Mouse (Mus musculus): ENCODE measurements around the gene Nrxn1. TPM values are rescaled to one million over a fixed set of nuclear protein-coding genes. Genes with fewer than 3 reads are reported as not detected.

Nrxn1 gene
- polyA plus RNA-seq, 1 experiment from 2014 or later: 41.7 TPM

GRCm38 (mm10) chr17:90627395-90627794 is 465.5 kb downstream of the Nrxn1 start:
- 84% methylated on average over 3 of the region's 3 CpGs for WGBS
- H3K27ac ChIP-seq: no peak overlapping the region
- no peaks in the 10 kb centered on the region for H3K9me3 ChIP-seq
- no peaks in the 10 kb centered on the region for H3K4me1 ChIP-seq
- H3K4me2 ChIP-seq: no peak overlapping the region
- no peak for ATAC-seq (ENCODE audit: low FRiP score)
- H3K9ac ChIP-seq: no peak overlapping the region
- H3K27me3 ChIP-seq: no peaks in the 10 kb centered on the region
- no peak overlapping the region for H3K4me3 ChIP-seq (replicated peaks)
- no peaks in the 10 kb centered on the region for H3K36me3 ChIP-seq (replicated peaks)

GRCm38 (mm10) chr17:90624591-90625266 is 468.1 kb downstream of the Nrxn1 start:
- no peaks in the 10 kb centered on the region for H3K9me3 ChIP-seq
- WGBS: 11% methylated on average over 1 of the region's 1 CpGs
- no peaks in the 10 kb centered on the region for H3K27me3 ChIP-seq
- no peaks in the 10 kb centered on the region for H3K36me3 ChIP-seq (replicated peaks)
- no peak overlapping the region for H3K4me2 ChIP-seq
- ATAC-seq (ENCODE audit: low FRiP score): 0 out of 2 replicates have a peak, but pooled peaks have one; percentile 39
- H3K27ac ChIP-seq: no peak overlapping the region
- no peaks in the 10 kb centered on the region for H3K4me1 ChIP-seq
- no peak overlapping the region for H3K9ac ChIP-seq
- no peak overlapping the region for H3K4me3 ChIP-seq (replicated peaks)

DNA sequence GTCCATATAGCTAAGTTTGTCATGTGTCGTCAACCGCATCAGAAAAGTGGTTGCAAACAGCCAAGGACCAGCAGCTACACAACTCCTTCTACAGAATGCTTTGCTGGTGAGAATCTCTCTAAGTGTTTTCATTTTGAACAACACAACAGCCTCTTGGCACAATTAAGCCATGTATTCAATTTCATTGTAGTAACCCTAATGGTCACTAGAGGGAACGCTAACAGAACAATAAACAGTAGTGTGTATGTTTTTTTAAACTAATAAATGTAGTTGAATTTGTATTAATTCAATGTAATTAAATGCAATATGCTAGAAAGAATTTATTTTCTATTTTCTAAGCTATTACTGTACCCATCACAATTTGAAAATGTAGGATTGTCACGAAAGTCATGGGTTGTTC is 471.0 kb downstream of the Nrxn1 start:
- H3K27ac ChIP-seq: no peak overlapping the region
- H3K9me3 ChIP-seq: no peaks in the 10 kb centered on the region
- no peak for ATAC-seq (ENCODE audit: low FRiP score)
- no peak overlapping the region for H3K9ac ChIP-seq
- no peaks in the 10 kb centered on the region for H3K4me1 ChIP-seq
- no peaks in the 10 kb centered on the region for H3K36me3 ChIP-seq (replicated peaks)
- no peak overlapping the region for H3K4me2 ChIP-seq
- 73% methylated on average over 4 of the region's 4 CpGs for WGBS
- no peak overlapping the region for H3K4me3 ChIP-seq (replicated peaks)
- H3K27me3 ChIP-seq: no peaks in the 10 kb centered on the region

GRCm38 (mm10) chr17:90615019-90615418 is 477.9 kb downstream of the Nrxn1 start:
- no peak for ATAC-seq (ENCODE audit: low FRiP score)
- Histone ChIP-seq H3K9ac (no peak overlapping the region), H3K4me2 (no peak overlapping the region), H3K9me3 (no peaks in the 10 kb centered on the region), H3K36me3 (replicated peaks) (no peaks in the 10 kb centered on the region), H3K4me3 (replicated peaks) (no peak overlapping the region), H3K27me3 (no peaks in the 10 kb centered on the region), H3K27ac (no peak overlapping the region), H3K4me1 (no peaks in the 10 kb centered on the region)
- 81% methylated on average over 3 of the region's 3 CpGs for WGBS

DNA sequence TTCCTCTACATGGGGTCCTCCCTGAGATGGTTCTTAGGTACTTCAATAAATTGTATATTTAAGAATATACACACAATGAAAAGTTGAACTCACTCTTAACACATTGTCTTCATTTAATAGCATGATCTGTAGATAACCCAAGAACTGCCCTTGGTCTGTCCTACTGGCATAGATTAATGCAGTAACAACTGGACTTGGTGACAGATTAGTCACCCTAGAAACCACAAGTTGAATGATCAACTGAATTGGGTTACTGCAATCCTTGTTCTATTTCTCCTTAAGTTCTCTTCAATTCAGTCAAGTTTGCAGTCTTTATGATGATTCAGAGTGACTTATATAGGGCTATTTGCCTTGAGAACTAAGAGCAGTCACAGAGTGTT is 485.5 kb downstream of the Nrxn1 start:
- Histone ChIP-seq H3K27ac (no peak overlapping the region), H3K9ac (no peak overlapping the region), H3K27me3 (no peaks in the 10 kb centered on the region), H3K4me1 (no peaks in the 10 kb centered on the region), H3K4me3 (replicated peaks) (no peak overlapping the region), H3K4me2 (no peak overlapping the region), H3K9me3 (no peaks in the 10 kb centered on the region), H3K36me3 (replicated peaks) (no peaks in the 10 kb centered on the region)
- ATAC-seq (ENCODE audit: low FRiP score): no peak

- Histone ChIP-seq H3K4me1 (no peaks in the 10 kb centered on the region), H3K27me3 (no peaks in the 10 kb centered on the region), H3K9ac (no peak overlapping the region), H3K27ac (no peak overlapping the region), H3K4me3 (replicated peaks) (no peak overlapping the region), H3K9me3 (no peaks in the 10 kb centered on the region), H3K36me3 (replicated peaks) (no peaks in the 10 kb centered on the region), H3K4me2 (no peak overlapping the region)
- WGBS: 92% methylated on average over 4 of the region's 4 CpGs
- ATAC-seq (ENCODE audit: low FRiP score): no peak
These were observed 486.0 kb downstream of the Nrxn1 start for GRCm38 (mm10) chr17:90606718-90607426.

GRCm38 (mm10) chr17:90599570-90600524 is 493.0 kb downstream of the Nrxn1 start:
- Histone ChIP-seq H3K4me1 (peaks cover 3% of the 10 kb centered on the region; the same call in 1 of the 2 replicates), H3K4me2 (no peak overlapping the region), H3K9me3 (peaks cover 4% of the 10 kb centered on the region; the same call in 1 of the 2 replicates), H3K4me3 (replicated peaks) (no peak overlapping the region), H3K36me3 (replicated peaks) (no peaks in the 10 kb centered on the region), H3K9ac (no peak overlapping the region), H3K27ac (no peak overlapping the region), H3K27me3 (no peaks in the 10 kb centered on the region)
- ATAC-seq (ENCODE audit: low FRiP score): no peak
- 75% methylated on average over 9 of the region's 9 CpGs for WGBS

GRCm38 (mm10) chr17:90594798-90595533 is 497.9 kb downstream of the Nrxn1 start:
- Histone ChIP-seq H3K36me3 (replicated peaks) (no peaks in the 10 kb centered on the region), H3K4me1 (peaks cover 6% of the 10 kb centered on the region; the same call in 1 of the 2 replicates), H3K4me2 (no peak overlapping the region), H3K4me3 (replicated peaks) (no peak overlapping the region), H3K27me3 (no peaks in the 10 kb centered on the region), H3K9me3 (peaks cover 4% of the 10 kb centered on the region; the same call in 1 of the 2 replicates), H3K9ac (no peak overlapping the region), H3K27ac (no peak overlapping the region)
- no peak for ATAC-seq (ENCODE audit: low FRiP score)
- WGBS: 22% methylated on average over 9 of the region's 9 CpGs

DNA sequence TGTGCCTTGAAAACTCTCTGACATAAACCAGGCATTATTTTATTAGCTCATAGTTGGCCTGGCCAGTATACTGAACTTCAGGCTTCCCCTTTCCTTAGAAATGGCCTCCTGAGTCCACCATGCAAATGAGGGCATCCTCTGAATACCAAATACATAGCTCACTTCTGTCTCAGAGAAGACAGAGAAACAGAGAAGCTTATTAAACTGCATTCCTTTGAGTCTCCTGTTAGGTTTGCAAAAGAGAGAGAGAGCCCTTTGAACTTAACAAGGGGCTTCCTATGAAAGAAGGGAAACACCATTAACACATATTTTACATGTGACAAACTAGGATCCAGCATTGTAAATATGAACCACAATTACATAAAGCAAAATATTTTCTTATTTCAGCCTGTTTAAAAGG is 506.0 kb downstream of the Nrxn1 start:
- Histone ChIP-seq H3K36me3 (replicated peaks) (no peaks in the 10 kb centered on the region), H3K27ac (no peak overlapping the region), H3K4me3 (replicated peaks) (no peak overlapping the region), H3K4me2 (no peak overlapping the region), H3K27me3 (0 out of 2 replicates have a peak, but pooled peaks cover 3% of the 10 kb centered on the region), H3K4me1 (peaks cover 16% of the 10 kb centered on the region), H3K9me3 (no peaks in the 10 kb centered on the region), H3K9ac (no peak overlapping the region)
- no peak for ATAC-seq (ENCODE audit: low FRiP score)

GRCm38 (mm10) chr17:90584666-90585195 is 508.1 kb downstream of the Nrxn1 start:
- Histone ChIP-seq H3K4me3 (replicated peaks) (0 out of 2 replicates have a peak overlapping the region, but pooled peaks have one; percentile 16), H3K27ac (0 out of 2 replicates have a peak overlapping the region, but pooled peaks have one; percentile 25), H3K4me2 (peak overlapping the region; percentile 35), H3K9ac (no peak overlapping the region), H3K4me1 (peaks cover 16% of the 10 kb centered on the region), H3K27me3 (0 out of 2 replicates have a peak, but pooled peaks cover 3% of the 10 kb centered on the region), H3K36me3 (replicated peaks) (no peaks in the 10 kb centered on the region), H3K9me3 (no peaks in the 10 kb centered on the region)
- ATAC-seq (ENCODE audit: low FRiP score): peak; percentile 91
- WGBS: 16% methylated on average over 8 of the region's 8 CpGs

DNA sequence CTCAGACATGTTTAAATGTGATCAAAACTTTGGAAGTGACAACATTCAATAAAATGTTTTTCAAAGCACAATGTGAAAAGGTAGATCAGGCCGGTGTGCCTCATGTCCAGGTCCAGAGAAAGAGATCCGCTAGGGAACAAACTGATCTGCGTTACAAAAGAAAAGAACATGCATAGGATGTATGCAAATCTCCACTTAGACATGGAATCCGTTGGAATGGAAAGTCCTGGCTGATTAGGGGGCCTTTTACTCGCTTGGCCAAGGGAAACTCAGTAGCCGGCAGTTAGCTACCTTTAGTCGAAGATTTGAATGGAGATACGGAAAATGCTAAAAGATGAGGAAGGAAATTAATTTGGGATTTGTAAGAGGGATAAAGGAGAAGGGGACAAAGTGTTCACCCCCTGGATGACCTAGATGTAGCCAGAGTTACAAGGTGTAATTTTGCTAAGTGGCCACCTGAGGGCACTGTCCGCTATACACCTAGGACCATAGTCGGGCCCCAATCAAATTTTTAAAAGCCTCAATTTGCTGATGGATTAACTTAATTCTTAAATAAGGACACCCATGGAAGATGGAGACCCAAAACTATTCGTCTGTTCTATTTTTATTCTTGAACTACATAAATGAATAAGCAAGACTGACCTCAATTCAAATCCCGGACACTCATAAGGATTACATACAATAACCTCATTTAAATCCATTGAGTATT is 508.9 kb downstream of the Nrxn1 start:
- H3K4me3 ChIP-seq (replicated peaks): no peak overlapping the region
- WGBS: 34% methylated on average over 12 of the region's 12 CpGs
- H3K4me2 ChIP-seq: no peak overlapping the region
- no peak overlapping the region for H3K27ac ChIP-seq
- H3K27me3 ChIP-seq: 0 out of 2 replicates have a peak, but pooled peaks cover 3% of the 10 kb centered on the region
- peaks cover 16% of the 10 kb centered on the region for H3K4me1 ChIP-seq
- H3K9ac ChIP-seq: no peak overlapping the region
- peak; percentile 40; the same call in 1 of the 2 replicates for ATAC-seq (ENCODE audit: low FRiP score)
- H3K9me3 ChIP-seq: no peaks in the 10 kb centered on the region
- H3K36me3 ChIP-seq (replicated peaks): no peaks in the 10 kb centered on the region

All from forebrain, embryonic 12.5 days (tissue).